Mouse (Mus musculus): ENCODE results near the gene Dnttip1.
A peak's percentile ranks its signal among the peaks of the same experiment; 100 is the strongest.
"Not testable (repeated sequence)": the region's sequence is repeated elsewhere in the genome, so short reads cannot be mapped to it uniquely, and the experiment has no call there.

Gene Dnttip1

DNA sequence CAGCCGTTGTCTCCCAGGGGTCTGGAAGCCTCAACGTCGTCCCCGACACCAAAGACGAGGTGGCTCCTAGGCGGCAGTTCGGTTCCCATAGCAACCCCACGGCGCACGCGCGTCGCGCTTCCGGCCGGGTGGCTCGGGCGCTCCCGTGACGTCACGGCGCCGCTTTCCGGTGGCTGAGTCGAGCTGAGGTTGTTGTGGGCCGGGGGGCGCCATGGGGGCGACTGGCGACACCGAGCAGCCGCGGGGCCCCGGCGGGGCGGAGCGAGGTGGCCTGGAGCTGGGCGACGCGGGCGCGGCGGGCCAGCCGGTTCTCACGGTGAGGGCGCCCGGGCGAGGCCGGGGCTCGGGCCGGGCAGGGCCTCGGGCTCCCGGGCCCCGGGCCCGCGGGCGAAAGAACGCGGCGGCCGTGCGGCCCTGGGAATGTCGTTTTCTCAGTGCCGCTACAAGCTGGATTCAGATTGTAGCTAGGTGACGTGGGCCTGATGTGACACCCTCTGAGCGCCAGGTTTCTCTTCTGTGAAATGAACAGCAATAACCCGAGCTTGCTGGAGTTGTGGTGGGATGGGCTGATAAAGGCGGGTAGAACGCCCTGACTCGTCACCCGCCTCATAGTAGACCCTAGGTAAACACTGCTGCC lies at the start of gene Dnttip1, which contains the start of gene Wfdc3:
Gene Dnttip1 (plus strand): TSS at position 141 of the 637 bp plus-strand sequence.
Gene Wfdc3 (minus strand): TSS at position 89 of the 637 bp plus-strand sequence.
- peak; percentile 89 for DNase-seq (ENCODE audit: low read depth, low spot score)

DNA sequence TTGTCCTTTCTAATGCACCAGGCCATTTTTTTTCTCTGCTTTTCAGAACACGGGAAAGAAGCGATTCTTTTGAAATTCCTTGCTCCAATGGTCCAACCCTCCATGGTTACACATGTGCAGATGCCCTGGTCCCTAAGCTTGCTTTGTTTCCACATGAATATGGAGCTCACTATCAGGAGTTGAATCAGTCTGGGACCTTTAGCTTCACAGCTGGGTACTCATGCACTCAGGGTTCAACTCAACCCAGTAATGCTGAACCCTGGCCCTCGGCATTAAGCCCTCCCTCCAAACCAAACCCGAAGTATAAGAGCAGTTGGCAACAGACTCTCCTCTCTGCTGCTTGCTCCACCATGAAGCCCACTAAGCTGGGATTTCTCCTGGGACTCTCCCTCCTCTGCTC lies 47.6 kb upstream of the Dnttip1 start, which contains the start of gene Spint4:
Gene Spint4 (plus strand): TSS at position 301 of the 400 bp plus-strand sequence.
- no peak for DNase-seq (ENCODE audit: low read depth, low spot score)

- no peak for DNase-seq (ENCODE audit: low read depth, low spot score)
Observed at GRCm38 (mm10) chr2:164700959-164701358, 44.8 kb upstream of the Dnttip1 start.

- no peak for DNase-seq (ENCODE audit: low read depth, low spot score)
Observed at GRCm38 (mm10) chr2:164701761-164702160, 44.0 kb upstream of the Dnttip1 start.

DNA sequence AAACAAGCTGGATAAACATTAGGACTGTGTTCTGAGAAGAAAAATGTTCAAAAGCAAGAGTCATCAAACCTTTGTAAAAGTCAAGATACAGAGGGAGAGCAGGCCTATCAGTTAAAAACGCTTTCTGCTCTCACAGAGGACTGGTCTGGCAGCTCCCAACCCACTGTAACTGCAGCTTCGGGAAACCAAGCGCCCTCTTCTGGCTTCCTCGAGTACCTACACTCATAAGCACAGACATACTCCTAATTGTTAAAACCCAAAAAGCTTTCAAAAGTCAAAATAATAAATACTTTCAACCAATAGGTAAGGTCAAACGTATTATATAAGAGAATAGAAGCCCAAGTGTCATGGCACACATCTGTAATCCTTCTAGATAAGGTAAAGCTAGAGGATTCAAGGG lies 41.5 kb upstream of the Dnttip1 start:
- no peak for DNase-seq (ENCODE audit: low read depth, low spot score)

- no peak for DNase-seq (ENCODE audit: low read depth, low spot score)
Observed at GRCm38 (mm10) chr2:164705328-164705727, 40.5 kb upstream of the Dnttip1 start.

DNA sequence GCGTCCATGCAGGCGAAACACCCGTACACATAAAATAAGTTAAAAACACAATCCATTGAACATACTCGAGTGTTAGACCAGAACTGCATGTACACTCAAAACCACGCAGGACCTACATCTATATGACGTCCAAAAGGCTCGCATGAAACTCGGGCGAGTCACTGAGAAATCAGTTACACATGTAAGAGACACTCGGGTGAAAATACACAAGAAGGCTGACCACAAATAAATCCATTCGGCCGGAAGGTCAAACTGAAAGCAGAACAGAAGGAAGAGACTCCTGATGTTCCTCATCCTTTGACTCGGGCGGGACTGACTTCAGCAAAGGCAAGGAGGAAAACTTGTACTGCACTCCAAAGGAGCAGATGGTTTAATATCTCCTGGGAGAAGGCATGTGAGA lies 39.8 kb upstream of the Dnttip1 start:
- DNase-seq (ENCODE audit: low read depth, low spot score) = no peak

- DNase-seq (ENCODE audit: low read depth, low spot score) = no peak
Observed at GRCm38 (mm10) chr2:164715005-164715404, 30.8 kb upstream of the Dnttip1 start, which contains the start of gene Spint5. Gene Spint5 (plus strand): TSS chr2:164715305.

GRCm38 (mm10) chr2:164716194-164716786 lies 29.5 kb upstream of the Dnttip1 start:
- DNase-seq (ENCODE audit: low read depth, low spot score) = not testable (repeated sequence)

DNA sequence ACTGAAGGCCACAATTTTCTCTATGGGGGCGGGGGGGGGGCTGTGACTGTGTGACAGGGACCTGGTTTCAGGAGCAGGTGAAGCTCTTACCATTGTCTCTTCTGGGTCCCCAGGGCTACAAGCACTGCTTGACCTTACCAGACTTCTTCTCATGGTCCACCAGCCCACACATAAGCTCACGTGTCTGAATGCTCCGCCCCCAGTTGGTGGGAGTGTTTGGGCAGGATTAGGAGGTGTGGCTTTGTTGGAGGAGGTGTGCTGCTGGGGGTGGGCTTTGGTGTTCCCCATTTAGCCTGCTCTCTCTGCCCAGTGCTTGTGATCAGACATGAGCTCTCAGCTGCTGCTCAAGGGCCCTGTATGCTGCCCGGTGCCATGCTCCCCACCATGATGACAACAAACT lies 22.5 kb upstream of the Dnttip1 start:
- DNase-seq (ENCODE audit: low read depth, low spot score) = no peak

- DNase-seq (ENCODE audit: low read depth, low spot score) = peak; percentile 52
Observed at GRCm38 (mm10) chr2:164725895-164726619, 19.7 kb upstream of the Dnttip1 start.

GRCm38 (mm10) chr2:164731719-164732118 lies 14.1 kb upstream of the Dnttip1 start:
- DNase-seq (ENCODE audit: low read depth, low spot score) = no peak

DNA sequence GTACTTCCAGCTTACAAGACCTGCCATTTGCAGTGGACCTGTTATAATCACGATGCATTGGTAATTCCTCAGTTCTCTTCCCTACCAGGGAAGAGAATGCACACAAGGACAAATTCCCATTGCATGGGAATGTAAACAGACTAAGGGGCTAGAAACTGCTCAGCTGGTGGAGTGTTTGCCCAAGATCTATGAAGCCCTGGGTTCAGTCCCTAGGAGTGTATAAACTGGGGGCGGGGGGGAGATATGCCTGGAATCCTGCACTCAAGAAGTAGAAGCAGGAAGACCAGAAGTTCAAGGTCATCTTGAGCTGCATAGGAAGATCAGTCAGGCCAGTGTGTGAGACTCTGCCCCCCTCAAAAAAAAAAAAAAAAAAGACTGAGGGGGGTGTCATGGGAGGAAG lies 12.5 kb upstream of the Dnttip1 start:
- DNase-seq (ENCODE audit: low read depth, low spot score) = no peak

DNA sequence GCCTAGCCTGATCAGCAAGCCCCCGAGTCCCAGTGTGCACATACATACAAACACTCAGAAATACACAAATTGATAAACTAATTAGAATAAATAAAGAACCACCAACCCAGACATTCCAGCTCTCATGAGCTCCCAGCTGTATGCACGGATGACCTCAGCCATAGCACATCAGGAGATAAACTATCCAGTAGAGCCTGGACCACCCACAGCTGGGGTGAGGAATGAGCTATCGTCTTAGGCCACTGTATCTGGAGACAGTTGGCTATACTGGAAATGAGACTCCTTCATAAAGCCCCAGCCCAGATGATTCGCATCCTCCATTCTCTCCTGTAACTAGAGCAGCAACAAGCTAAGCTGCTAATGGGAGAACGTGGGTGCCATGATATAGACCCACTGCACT lies 10.9 kb upstream of the Dnttip1 start:
- no peak for DNase-seq (ENCODE audit: low read depth, low spot score)

GRCm38 (mm10) chr2:164735446-164735845 lies 10.3 kb upstream of the Dnttip1 start:
- no peak for DNase-seq (ENCODE audit: low read depth, low spot score)

DNA sequence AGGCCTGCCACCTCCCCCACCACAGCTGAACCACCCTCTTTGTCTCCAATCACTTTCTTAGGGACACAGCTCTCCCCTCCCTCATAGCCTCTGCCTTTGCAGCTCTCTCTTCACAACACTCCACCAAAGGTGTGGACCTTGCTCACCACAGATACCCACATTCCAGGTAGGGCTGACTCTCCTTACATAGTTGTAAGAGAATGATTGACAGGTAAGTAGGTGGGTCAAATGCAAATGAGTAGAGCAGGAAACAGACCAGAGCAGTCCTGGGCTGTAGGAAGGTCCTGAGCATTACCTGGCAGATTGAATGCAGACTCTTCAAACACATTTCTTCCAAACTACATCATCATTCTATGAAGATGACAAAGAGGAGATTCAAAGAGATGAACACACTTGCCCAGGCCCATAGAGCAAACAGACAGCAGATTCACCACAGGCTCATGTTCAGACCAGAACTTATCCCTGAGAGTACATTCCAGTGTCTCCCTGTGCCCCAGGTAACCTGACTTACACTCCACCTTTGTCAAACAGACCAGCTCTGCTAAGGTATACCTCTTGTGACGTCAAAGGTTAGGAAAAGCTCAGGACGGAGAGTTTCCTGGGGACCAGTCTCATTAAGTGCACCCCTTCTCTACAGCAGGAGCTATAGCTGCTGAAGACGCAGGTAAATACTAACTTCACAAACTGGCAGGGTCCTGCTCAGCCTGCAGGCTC lies 8.2 kb upstream of the Dnttip1 start:
- DNase-seq (ENCODE audit: low read depth, low spot score) = no peak

DNA sequence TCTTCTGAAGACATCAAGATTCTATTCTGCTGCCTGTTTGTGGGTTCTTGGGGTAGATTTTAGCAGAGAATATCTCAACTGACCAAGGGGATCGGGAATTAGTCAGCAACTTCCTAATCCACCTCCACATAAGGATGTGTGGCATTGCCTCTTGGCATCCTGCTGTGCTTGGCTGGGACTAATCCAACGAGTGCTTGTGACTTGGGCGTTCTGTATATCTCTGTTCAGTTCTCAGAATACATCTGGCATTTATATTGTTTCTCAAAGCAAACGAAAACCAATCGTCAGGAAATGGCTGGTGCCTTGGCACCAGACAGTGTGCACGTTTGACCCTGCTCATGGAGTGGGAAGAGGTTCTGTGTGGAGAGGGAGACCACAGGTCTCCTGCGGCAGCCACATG lies 5.9 kb upstream of the Dnttip1 start:
- DNase-seq (ENCODE audit: low read depth, low spot score) = no peak

DNA sequence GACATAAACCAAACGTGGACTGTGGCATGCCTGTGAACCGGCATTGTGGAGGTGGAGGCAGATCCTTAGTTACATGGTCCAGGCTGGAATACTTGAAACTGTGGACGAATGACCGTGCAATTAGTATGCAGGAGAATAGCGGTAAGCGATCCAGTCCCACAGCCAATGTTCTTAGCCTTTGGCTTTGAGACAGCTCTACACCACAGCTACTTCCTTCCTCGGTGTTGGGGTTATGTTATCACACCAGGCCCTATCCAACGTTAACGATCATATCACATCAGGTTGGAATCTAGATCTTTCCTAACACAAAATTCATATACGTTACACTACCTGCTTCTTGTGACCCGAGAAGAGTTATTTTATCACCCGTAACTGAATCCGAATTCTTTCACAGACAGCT lies 796 bp upstream of the Dnttip1 start:
- DNase-seq (ENCODE audit: low read depth, low spot score) = no peak

GRCm38 (mm10) chr2:164746693-164747092 lies 910 bp downstream of the Dnttip1 start:
- no peak for DNase-seq (ENCODE audit: low read depth, low spot score)

DNA sequence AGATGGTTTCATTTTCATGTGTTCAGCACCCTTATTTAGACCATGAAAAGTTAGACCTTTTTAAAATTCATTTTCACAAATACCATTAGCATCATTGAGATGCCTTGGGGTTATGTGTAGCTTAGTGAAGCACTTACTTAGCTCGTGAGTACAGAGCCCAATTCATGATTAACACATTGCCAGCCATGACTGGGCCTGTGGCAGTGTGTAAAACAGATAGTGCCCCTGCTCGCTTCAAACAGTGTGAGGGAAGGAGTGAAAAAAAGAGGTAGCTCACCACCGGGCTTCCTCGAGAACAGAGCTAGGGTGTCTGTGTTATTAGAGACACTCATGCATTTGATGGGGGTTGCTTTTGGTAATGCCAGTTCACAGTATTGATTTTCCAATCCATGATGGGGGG lies 2.4 kb downstream of the Dnttip1 start:
- DNase-seq (ENCODE audit: low read depth, low spot score) = no peak

DNA sequence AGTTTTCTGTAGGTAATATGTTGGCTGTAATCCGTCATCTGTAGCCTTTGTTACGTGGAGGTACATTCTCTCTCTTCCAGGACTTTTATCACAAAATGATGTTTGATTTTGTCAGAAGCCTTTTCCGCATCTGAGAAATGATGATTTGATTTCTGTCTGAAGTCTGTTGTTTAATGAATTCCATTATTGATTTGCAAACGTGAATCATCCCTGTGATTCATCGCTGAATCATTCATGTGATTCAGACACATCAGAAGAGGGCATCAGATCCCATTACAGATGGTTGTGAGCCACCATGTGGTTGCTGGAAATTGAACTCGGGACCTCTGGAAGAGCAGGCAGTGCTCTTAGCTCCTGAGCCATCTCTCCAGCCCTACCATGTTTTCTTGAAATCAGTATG lies 3.2 kb downstream of the Dnttip1 start:
- no peak for DNase-seq (ENCODE audit: low read depth, low spot score)

- no peak for DNase-seq (ENCODE audit: low read depth, low spot score)
Observed at GRCm38 (mm10) chr2:164752454-164752853, 6.7 kb downstream of the Dnttip1 start.
